Mouse (Mus musculus): Measurements from ENCODE around the gene Gtf2e1. TPM values are rescaled to one million over a fixed set of nuclear protein-coding genes. Genes with fewer than 3 reads are reported as not detected.
A peak's percentile ranks its signal among the peaks of the same experiment; 100 is the strongest.

The Gtf2e1 gene
- 19.5 and 20.5 TPM in 2 replicates for total RNA-seq (2017)

- peak; percentile 98 for ATAC-seq (ENCODE audit: extremely low read depth, insufficient number of reproducible peaks, low FRiP score, poor library complexity, severe bottlenecking)
Observed at GRCm38 (mm10) chr16:37539611-37540580, at the start of gene Gtf2e1, which contains the start of gene Rabl3. Gene Gtf2e1, minus strand, starts transcription at chr16:37539789. Gene Rabl3, plus strand, starts transcription at chr16:37539885.

- no peak for ATAC-seq (ENCODE audit: extremely low read depth, insufficient number of reproducible peaks, low FRiP score, poor library complexity, severe bottlenecking)
Observed at GRCm38 (mm10) chr16:37585129-37585563, 45.6 kb upstream of the Gtf2e1 start.

- no peak for ATAC-seq (ENCODE audit: extremely low read depth, insufficient number of reproducible peaks, low FRiP score, poor library complexity, severe bottlenecking)
Observed at GRCm38 (mm10) chr16:37584218-37585035, 44.8 kb upstream of the Gtf2e1 start.

- ATAC-seq (ENCODE audit: extremely low read depth, insufficient number of reproducible peaks, low FRiP score, poor library complexity, severe bottlenecking): no peak
Observed at GRCm38 (mm10) chr16:37583801-37584200, 44.2 kb upstream of the Gtf2e1 start.

GRCm38 (mm10) chr16:37583306-37583705, 43.7 kb upstream of the Gtf2e1 start:
- ATAC-seq (ENCODE audit: extremely low read depth, insufficient number of reproducible peaks, low FRiP score, poor library complexity, severe bottlenecking): no peak

- no peak for ATAC-seq (ENCODE audit: extremely low read depth, insufficient number of reproducible peaks, low FRiP score, poor library complexity, severe bottlenecking)
Observed at GRCm38 (mm10) chr16:37581901-37582300, 42.3 kb upstream of the Gtf2e1 start.

- no peak for ATAC-seq (ENCODE audit: extremely low read depth, insufficient number of reproducible peaks, low FRiP score, poor library complexity, severe bottlenecking)
Observed at GRCm38 (mm10) chr16:37580651-37581050, 41.1 kb upstream of the Gtf2e1 start.

GRCm38 (mm10) chr16:37579994-37580393, 40.4 kb upstream of the Gtf2e1 start, which contains the start of gene Hgd:
Gene Hgd, plus strand, starts transcription at chr16:37580153.
- no peak for ATAC-seq (ENCODE audit: extremely low read depth, insufficient number of reproducible peaks, low FRiP score, poor library complexity, severe bottlenecking)

GRCm38 (mm10) chr16:37579591-37579990, 40.0 kb upstream of the Gtf2e1 start:
- ATAC-seq (ENCODE audit: extremely low read depth, insufficient number of reproducible peaks, low FRiP score, poor library complexity, severe bottlenecking): no peak

GRCm38 (mm10) chr16:37575325-37575724, 35.7 kb upstream of the Gtf2e1 start:
- ATAC-seq (ENCODE audit: extremely low read depth, insufficient number of reproducible peaks, low FRiP score, poor library complexity, severe bottlenecking): no peak

- ATAC-seq (ENCODE audit: extremely low read depth, insufficient number of reproducible peaks, low FRiP score, poor library complexity, severe bottlenecking): no peak
Observed at GRCm38 (mm10) chr16:37573061-37573460, 33.5 kb upstream of the Gtf2e1 start.

- no peak for ATAC-seq (ENCODE audit: extremely low read depth, insufficient number of reproducible peaks, low FRiP score, poor library complexity, severe bottlenecking)
Observed at GRCm38 (mm10) chr16:37572117-37572754, 32.6 kb upstream of the Gtf2e1 start.

GRCm38 (mm10) chr16:37571554-37571953, 32.0 kb upstream of the Gtf2e1 start:
- ATAC-seq (ENCODE audit: extremely low read depth, insufficient number of reproducible peaks, low FRiP score, poor library complexity, severe bottlenecking): no peak

GRCm38 (mm10) chr16:37567113-37568050, 27.8 kb upstream of the Gtf2e1 start:
- no peak for ATAC-seq (ENCODE audit: extremely low read depth, insufficient number of reproducible peaks, low FRiP score, poor library complexity, severe bottlenecking)

GRCm38 (mm10) chr16:37566107-37566506, 26.5 kb upstream of the Gtf2e1 start:
- no peak for ATAC-seq (ENCODE audit: extremely low read depth, insufficient number of reproducible peaks, low FRiP score, poor library complexity, severe bottlenecking)

GRCm38 (mm10) chr16:37565117-37565516, 25.5 kb upstream of the Gtf2e1 start:
- no peak for ATAC-seq (ENCODE audit: extremely low read depth, insufficient number of reproducible peaks, low FRiP score, poor library complexity, severe bottlenecking)

- ATAC-seq (ENCODE audit: extremely low read depth, insufficient number of reproducible peaks, low FRiP score, poor library complexity, severe bottlenecking): no peak
Observed at GRCm38 (mm10) chr16:37562961-37563360, 23.4 kb upstream of the Gtf2e1 start.

GRCm38 (mm10) chr16:37562414-37562813, 22.8 kb upstream of the Gtf2e1 start:
- no peak for ATAC-seq (ENCODE audit: extremely low read depth, insufficient number of reproducible peaks, low FRiP score, poor library complexity, severe bottlenecking)

Data from neutrophil, adult 5-6 weeks (primary cell).